Comparison of ENCODE assay signal across 14 mouse cellular contexts in genomic region chr10:74305439-74306158, GRCm38 (mm10).
"Had no signal": no experiment of that assay in that cellular context is flagged by ENCODE, and none has a peak within 500 bp of the region (broad histone marks: within the 10 kb centered on the region; RNA-seq: fewer than 3 reads in every experiment).

No protein-coding gene starts in this region.

- H3K4me3 ChIP-seq: hindbrain, embryonic 13.5 days; intestine, embryonic 15.5 days; layer of hippocampus, adult 2 months; limb, embryonic 13.5 days; megakaryocyte, embryonic 14.5 days; midbrain, embryonic 15.5 days; neural tube, embryonic 12.5 days had no signal

- DNase-seq: kidney, adult 18-20 months; left cerebral cortex, postnatal 4 days; right cerebral cortex, postnatal 14 days; thymus, postnatal 36 days had no signal

- H3K4me1 ChIP-seq: hindbrain, embryonic 13.5 days; intestine, embryonic 15.5 days; limb, embryonic 13.5 days; megakaryocyte, embryonic 14.5 days; midbrain, embryonic 15.5 days; neural tube, embryonic 12.5 days had no signal

- H3K36me3 ChIP-seq: hindbrain, embryonic 13.5 days; intestine, embryonic 15.5 days; limb, embryonic 13.5 days; midbrain, embryonic 15.5 days; neural tube, embryonic 12.5 days had no signal

- H3K9me3 ChIP-seq: hindbrain, embryonic 13.5 days; intestine, embryonic 15.5 days; limb, embryonic 13.5 days; midbrain, embryonic 15.5 days; neural tube, embryonic 12.5 days had no signal

- ATAC-seq: intestine, embryonic 15.5 days; midbrain, embryonic 15.5 days had no signal

- H3K27me3 ChIP-seq: hindbrain, embryonic 13.5 days; intestine, embryonic 15.5 days; limb, embryonic 13.5 days; megakaryocyte, embryonic 14.5 days; midbrain, embryonic 15.5 days; neural tube, embryonic 12.5 days had no signal

- H3K27ac ChIP-seq: hindbrain, embryonic 13.5 days; intestine, embryonic 15.5 days; layer of hippocampus, adult 2 months; limb, embryonic 13.5 days; liver, embryonic 14.5 days; macrophage; midbrain, embryonic 15.5 days; neural tube, embryonic 12.5 days had no signal

- H3K9ac ChIP-seq: hindbrain, embryonic 13.5 days; intestine, embryonic 15.5 days; limb, embryonic 13.5 days; liver, embryonic 14.5 days; midbrain, embryonic 15.5 days; neural tube, embryonic 12.5 days had no signal

- H3K4me2 ChIP-seq: hindbrain, embryonic 13.5 days; intestine, embryonic 15.5 days; limb, embryonic 13.5 days; midbrain, embryonic 11.5 days; midbrain, embryonic 15.5 days; neural tube, embryonic 12.5 days had no signal
